Mouse (Mus musculus) ES-E14 (cell line): ENCODE measurements around the gene Psmd3. TPM values are rescaled to one million over a fixed set of nuclear protein-coding genes. Genes with fewer than 3 reads are reported as not detected.
"Not testable (repeated sequence)": the region's sequence is repeated elsewhere in the genome, so short reads cannot be mapped to it uniquely, and the experiment has no call there.

Experiments used
- DNase-seq: peaks from one replicate; pipeline ENCODE4 v3.0.0-alpha.2; 2013; ENCODE audit warnings: low read depth, low spot score
- H3K27ac ChIP-seq: 2 replicates; pipeline ENCODE4 v1.5.1; 2012; ENCODE audit warnings: low read depth, mild to moderate bottlenecking, low read length, moderate library complexity, mixed read lengths; ENCODE audit not compliant: poor library complexity, insufficient read depth, severe bottlenecking
- H3K36me3 ChIP-seq: 2 replicates; pipeline ENCODE4 v1.6.1; 2012; ENCODE audit warnings: mild to moderate bottlenecking, low read length, moderate library complexity, mixed read lengths; ENCODE audit not compliant: control insufficient read depth, poor library complexity, insufficient read depth, severe bottlenecking
- H3K4me1 ChIP-seq, 2 experiments: fragments of 150-350 bp in 1 of 2; sonication (generic) in 1 of 2; 2 replicates each; pipeline ENCODE4 v1.6.1; 2012; ENCODE audit warnings: low read length in 2 of 2, mild to moderate bottlenecking in 1 of 2, mixed read lengths in 1 of 2; ENCODE audit not compliant: control insufficient read depth in 2 of 2, insufficient read depth in 2 of 2, poor library complexity in 1 of 2
- H3K4me3 ChIP-seq, 2 experiments: fragments of 150-350 bp in 1 of 2; sonication (generic) in 1 of 2; 2 replicates each; pipeline ENCODE4 v1.5.1; 2012; ENCODE audit warnings: low read length in 2 of 2, low read depth in 1 of 2, mild to moderate bottlenecking in 1 of 2, mixed read lengths in 1 of 2; ENCODE audit not compliant: insufficient read depth in 1 of 2, poor library complexity in 1 of 2, severe bottlenecking in 1 of 2
- H3K9ac ChIP-seq: 2 replicates; pipeline ENCODE4 v1.6.1; 2012; ENCODE audit warnings: low read depth, mild to moderate bottlenecking, low read length, mixed read lengths; ENCODE audit not compliant: poor library complexity, insufficient read depth, severe bottlenecking
- H3K9me3 ChIP-seq: fragments of 150-350 bp; sonication (generic); 2 replicates; pipeline ENCODE4 v1.6.1; 2012; ENCODE audit warnings: low read depth, mild to moderate bottlenecking, low read length; ENCODE audit not compliant: control insufficient read depth, insufficient read depth
- CHD2 ChIP-seq: IDR thresholded peaks from 2 replicates; pipeline ENCODE4 v1.6.1; 2014; ENCODE audit warnings: mild to moderate bottlenecking, low read depth, low read length, inconsistent platforms
- HCFC1 ChIP-seq: IDR thresholded peaks from 2 replicates; pipeline ENCODE4 v1.6.1; 2012; ENCODE audit warnings: low read length, inconsistent platforms, borderline replicate concordance; ENCODE audit not compliant: insufficient read depth
- MAFK ChIP-seq: IDR thresholded peaks from 2 replicates; pipeline ENCODE4 v1.6.1; 2014; ENCODE audit warnings: mild to moderate bottlenecking, low read depth, low read length, inconsistent platforms; ENCODE audit not compliant: insufficient read depth
- ZC3H11A ChIP-seq: IDR thresholded peaks from 2 replicates; pipeline ENCODE4 v1.6.1; 2012; ENCODE audit warnings: low read depth, mild to moderate bottlenecking, inconsistent platforms, low read length, borderline replicate concordance
- ZNF384 ChIP-seq: IDR thresholded peaks from 2 replicates; pipeline ENCODE4 v1.6.1; 2012; ENCODE audit warnings: low read depth, low read length, inconsistent platforms
- in situ Hi-C, 2 experiments: fragments of 600-800 bp; cut with MboI; formaldehyde crosslinking; loops; one replicate each; pipeline ENCODE4 v1.15.1; 2025; ENCODE audit warnings: low sequenced_read_pairs in 2 of 2, inconsistent platforms in 1 of 2; ENCODE audit not compliant: unreplicated experiment in 2 of 2
- total RNA-seq: library from RNA; depleted of rRNA; stranded (reverse); fragments of 300-350 nt; gene quantifications from 2 replicates; pipeline ENCODE4 v1.2.3, GENCODE M21; 2012; rRNA removed

Gene Psmd3
- 376 and 408 TPM in 2 replicates for total RNA-seq

GRCm38 (mm10) chr11:98681786-98682745 lies at the start of gene Psmd3:
Gene Psmd3 (plus strand): TSS chr11:98682554.
- in situ Hi-C loops: no loop called here
- H3K9me3 ChIP-seq: no peaks in the 10 kb centered on the region
- H3K27ac ChIP-seq: peak within 1 kb of the TSS; percentile 90
- H3K36me3 ChIP-seq: peaks cover 20% of the 10 kb centered on the region
- H3K4me1 ChIP-seq: peaks cover 9 to 12% of the 10 kb centered on the region in 2 experiments
- H3K9ac ChIP-seq: peak within 1 kb of the TSS; percentile 99
- H3K4me3 ChIP-seq: peak within 1 kb of the TSS; percentile 91 to 100
- DNase-seq: peak; percentile 99
- peak; percentile 94 for TF ChIP-seq CHD2
- TF ChIP-seq HCFC1: peak; percentile 90
- no peak for TF ChIP-seq ZC3H11A
- TF ChIP-seq ZNF384: peak; percentile 52; the same call in 1 of the 2 replicates
- no peak; the same call in 1 of the 2 replicates for TF ChIP-seq MAFK

- H3K4me1 ChIP-seq, H3K9ac ChIP-seq, H3K36me3 ChIP-seq, H3K27ac ChIP-seq, in situ Hi-C loops, H3K4me3 ChIP-seq, H3K9me3 ChIP-seq: not testable (repeated sequence)
- DNase-seq: peak; percentile 22
These were observed 46.9 kb upstream of the Psmd3 start for GRCm38 (mm10) chr11:98635312-98635970.

GRCm38 (mm10) chr11:98637501-98637900 lies 44.9 kb upstream of the Psmd3 start:
- TF ChIP-seq HCFC1 (no peak), ZNF384 (no peak), CHD2 (no peak), ZC3H11A (no peak), MAFK (no peak)
- H3K9me3 ChIP-seq: no peaks in the 10 kb centered on the region
- in situ Hi-C loops: no loop called here
- H3K4me1 ChIP-seq: no peaks in the 10 kb centered on the region
- no peaks in the 10 kb centered on the region for H3K36me3 ChIP-seq
- no peak overlapping the region for H3K4me3 ChIP-seq
- H3K27ac ChIP-seq: no peak overlapping the region
- no peak overlapping the region for H3K9ac ChIP-seq
- DNase-seq: no peak

GRCm38 (mm10) chr11:98640091-98640490 lies 42.3 kb upstream of the Psmd3 start:
- in situ Hi-C loops: no loop called here
- no peak for DNase-seq
- H3K36me3 ChIP-seq: no peaks in the 10 kb centered on the region
- H3K9ac ChIP-seq: no peak overlapping the region
- no peaks in the 10 kb centered on the region for H3K9me3 ChIP-seq
- no peaks in the 10 kb centered on the region for H3K4me1 ChIP-seq
- TF ChIP-seq MAFK (no peak), ZC3H11A (no peak), CHD2 (no peak), HCFC1 (no peak), ZNF384 (no peak)
- H3K27ac ChIP-seq: no peak overlapping the region
- H3K4me3 ChIP-seq: no peak overlapping the region
